Comparison of ENCODE assay signal across 9 mouse cellular contexts in the genomic region with DNA sequence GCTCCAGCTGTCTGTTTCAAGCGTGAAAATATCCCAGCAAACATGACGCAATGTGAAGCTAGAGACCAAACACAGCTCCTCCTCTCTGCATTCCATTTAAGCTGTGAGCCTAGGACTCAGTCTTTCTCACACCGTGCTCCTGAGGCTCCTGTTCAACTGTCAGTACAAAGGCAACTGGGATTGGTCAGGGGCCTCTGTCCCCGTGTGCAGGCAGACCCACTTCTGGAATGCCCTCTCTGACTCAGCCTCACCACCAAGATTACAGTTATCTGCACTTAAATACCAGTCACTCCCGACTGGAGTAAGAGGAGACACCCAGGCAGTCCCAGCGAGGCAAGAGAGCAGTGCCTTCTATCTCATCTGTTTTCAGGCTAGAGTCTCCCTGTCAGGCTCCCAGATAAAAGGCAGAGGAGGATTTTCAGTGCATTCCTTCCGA.
DNase-seq lines count a peak whose midpoint lies in the region; ATAC-seq lines count a peak whose summit lies in the region.
"Had no signal": no experiment of that assay in that cellular context is flagged by ENCODE, and none has a peak within 500 bp of the region (broad histone marks: within the 10 kb centered on the region; RNA-seq: fewer than 3 reads in every experiment).

No protein-coding gene starts in this region.

- H3K4me1 ChIP-seq in heart, embryonic 10.5 days, result peaks cover 27% of the 10 kb centered on the region

- H3K27ac ChIP-seq in heart, embryonic 10.5 days, result peak overlapping the region; percentile 72

- peak; percentile 13 to 23 for DNase-seq in cerebellum, postnatal 14 days
- no peak for DNase-seq in cerebellum, postnatal 36 days
- DNase-seq in Muller cell, postnatal 12 days (ENCODE audit: inconsistent ontology term), result peak; percentile 65
- peak; percentile 91 for DNase-seq in heart, embryonic 10.5 days (ENCODE audit: low spot score)
- DNase-seq in lung, postnatal 14 days, result peak; percentile 3
- no peak for DNase-seq in frontal cortex, postnatal 36 days (ENCODE audit: low spot score in 2 of 2)
- DNase-seq in layer of hippocampus, adult 18-20 months (ENCODE audit: low spot score in 2 of 2), result no peak

- ATAC-seq in erythroid progenitor cell, adult 5-6 weeks (replicated peaks; ENCODE audit: low FRiP score, poor library complexity, severe bottlenecking), result no peak

- 10% methylated on average over 7 of the region's 7 CpGs for WGBS in heart, embryonic 10.5 days

- H3K4me3 ChIP-seq in heart, embryonic 10.5 days, result 0 out of 2 replicates have a peak overlapping the region, but pooled peaks have one; percentile 8
- H3K4me3 ChIP-seq: erythroblast, embryonic 14.5 days had no signal

- H3K36me3 ChIP-seq in heart, embryonic 10.5 days, result no peaks in the 10 kb centered on the region

- no peaks in the 10 kb centered on the region for H3K27me3 ChIP-seq in heart, embryonic 10.5 days (ENCODE audit: insufficient read depth, poor library complexity, severe bottlenecking)

- no peaks in the 10 kb centered on the region for H3K9me3 ChIP-seq in heart, embryonic 10.5 days

Comparison
In these comparisons a context has a peak if more than half of its experiments do, and no peak if none do; other contexts are left out.
1. DNase-seq: peak in cerebellum, postnatal 14 days (2 of 2), Muller cell, postnatal 12 days (single experiment), heart, embryonic 10.5 days (single experiment) and lung, postnatal 14 days (single experiment); none in cerebellum, postnatal 36 days (0 of 2), frontal cortex, postnatal 36 days (0 of 2) and layer of hippocampus, adult 18-20 months (0 of 2).